Mouse (Mus musculus): ENCODE results near the gene Tpcn2. TPM values are rescaled to one million over a fixed set of nuclear protein-coding genes. Genes with fewer than 3 reads are reported as not detected.

Gene Tpcn2
- polyA plus RNA-seq (2015; fragmentation: Nextera tagmentation; extraction: Ambion mirVana), result 1.5 and 2.7 TPM in 2 replicates

DNA sequence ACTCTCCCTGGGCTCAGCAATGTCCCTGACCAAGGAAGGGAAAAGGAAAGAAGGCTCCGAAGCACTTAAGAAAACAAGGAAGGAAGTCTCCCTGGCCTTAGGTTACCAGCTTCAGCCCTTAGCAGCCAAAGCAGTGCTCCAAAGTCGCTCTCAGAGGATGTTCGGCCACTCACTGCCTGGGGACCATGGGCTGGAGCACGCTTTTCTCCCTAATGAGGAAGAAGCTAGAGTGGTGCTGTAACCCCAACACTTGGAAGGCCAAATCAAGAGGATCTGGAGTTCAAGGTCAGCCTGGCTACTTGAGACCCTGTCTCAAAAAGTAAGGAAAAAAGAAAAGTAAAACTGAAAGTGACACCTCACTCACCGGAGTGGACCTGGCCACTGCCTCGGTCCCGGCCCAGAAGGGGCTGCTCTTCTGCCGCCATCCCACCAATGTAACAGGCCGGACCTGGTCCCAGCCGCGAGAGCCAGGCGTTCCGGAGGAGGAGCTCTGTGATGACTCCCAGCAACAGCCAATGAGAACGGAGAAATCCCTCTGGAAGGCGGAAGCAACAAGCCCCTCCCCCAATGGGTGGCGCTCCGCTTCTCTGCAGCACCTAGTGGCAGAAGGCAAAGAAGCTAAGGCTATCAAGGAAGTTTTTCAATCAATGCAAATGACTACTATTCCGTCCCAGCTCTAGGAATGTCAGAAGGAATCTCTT lies at the start of gene Tpcn2:
Tpcn2 (minus strand) TSS at position 525 of the 701 bp plus-strand sequence.
- no peaks in the 10 kb centered on the region for H3K36me3 ChIP-seq (ENCODE audit: control insufficient read depth, insufficient read depth, low read length)
- H3K4me3 ChIP-seq (ENCODE audit: low read depth, low read length), result peak within 1 kb of the TSS; percentile 53
- peaks cover 6% of the 10 kb centered on the region; the same call in 1 of the 2 replicates for H3K4me1 ChIP-seq (ENCODE audit: control insufficient read depth, insufficient read depth, low read length)
- 4% methylated on average over 18 of the region's 18 CpGs for WGBS
- H3K27ac ChIP-seq (ENCODE audit: low read length), result no peak within 1 kb of the TSS
- peak within 1 kb of the TSS; percentile 82 for H3K4me2 ChIP-seq (ENCODE audit: low read length)
- H3K27me3 ChIP-seq (ENCODE audit: control insufficient read depth, insufficient read depth, low read depth, low read length), result no peaks in the 10 kb centered on the region
- H3K9me3 ChIP-seq (replicated peaks; ENCODE audit: control insufficient read depth, low read length, poor library complexity, severe bottlenecking), result no peaks in the 10 kb centered on the region
- peak; percentile 94 for ATAC-seq
- peak within 1 kb of the TSS; percentile 58 for H3K9ac ChIP-seq (ENCODE audit: low read depth, low read length)

- Histone ChIP-seq H3K4me2 (ENCODE audit: low read length) (no peak overlapping the region), H3K9ac (ENCODE audit: low read depth, low read length) (no peak overlapping the region), H3K36me3 (ENCODE audit: control insufficient read depth, insufficient read depth, low read length) (no peaks in the 10 kb centered on the region), H3K27me3 (ENCODE audit: control insufficient read depth, insufficient read depth, low read depth, low read length) (no peaks in the 10 kb centered on the region), H3K4me3 (ENCODE audit: low read depth, low read length) (no peak overlapping the region), H3K4me1 (ENCODE audit: control insufficient read depth, insufficient read depth, low read length) (no peaks in the 10 kb centered on the region), H3K27ac (ENCODE audit: low read length) (no peak overlapping the region), H3K9me3 (replicated peaks; ENCODE audit: control insufficient read depth, low read length, poor library complexity, severe bottlenecking) (no peaks in the 10 kb centered on the region)
- WGBS, result 78% methylated on average over 1 of the region's 1 CpGs
- no peak for ATAC-seq
Observed at GRCm38 (mm10) chr7:145332376-145333041, 48.7 kb upstream of the Tpcn2 start.

DNA sequence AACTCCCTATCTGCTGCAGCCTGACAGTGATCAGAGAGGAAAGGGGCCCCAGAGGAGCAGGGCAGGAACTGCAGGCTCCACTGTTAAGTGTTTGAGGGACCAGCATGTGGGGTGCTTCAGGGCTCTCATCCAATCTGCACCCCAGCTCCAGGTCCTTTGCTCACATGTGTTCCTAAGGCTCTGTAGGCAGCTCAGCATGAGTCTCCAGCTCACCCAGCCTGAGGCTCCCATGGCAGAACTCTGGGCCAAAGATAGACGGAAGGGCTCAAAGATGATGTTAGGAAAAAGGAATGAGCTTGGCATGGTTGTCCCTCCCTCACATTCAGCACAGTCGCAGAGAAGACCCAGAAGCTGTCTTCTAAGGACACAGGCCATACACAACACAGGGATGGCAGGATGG lies 46.8 kb upstream of the Tpcn2 start:
- H3K4me3 ChIP-seq (ENCODE audit: low read depth, low read length), result no peak overlapping the region
- H3K36me3 ChIP-seq (ENCODE audit: control insufficient read depth, insufficient read depth, low read length), result no peaks in the 10 kb centered on the region
- ATAC-seq, result no peak
- H3K9ac ChIP-seq (ENCODE audit: low read depth, low read length), result no peak overlapping the region
- H3K4me2 ChIP-seq (ENCODE audit: low read length), result no peak overlapping the region
- H3K4me1 ChIP-seq (ENCODE audit: control insufficient read depth, insufficient read depth, low read length), result no peaks in the 10 kb centered on the region
- H3K27me3 ChIP-seq (ENCODE audit: control insufficient read depth, insufficient read depth, low read depth, low read length), result no peaks in the 10 kb centered on the region
- WGBS, result 95% methylated on average over 2 of the region's 2 CpGs
- no peak overlapping the region for H3K27ac ChIP-seq (ENCODE audit: low read length)
- H3K9me3 ChIP-seq (replicated peaks; ENCODE audit: control insufficient read depth, low read length, poor library complexity, severe bottlenecking), result no peaks in the 10 kb centered on the region

DNA sequence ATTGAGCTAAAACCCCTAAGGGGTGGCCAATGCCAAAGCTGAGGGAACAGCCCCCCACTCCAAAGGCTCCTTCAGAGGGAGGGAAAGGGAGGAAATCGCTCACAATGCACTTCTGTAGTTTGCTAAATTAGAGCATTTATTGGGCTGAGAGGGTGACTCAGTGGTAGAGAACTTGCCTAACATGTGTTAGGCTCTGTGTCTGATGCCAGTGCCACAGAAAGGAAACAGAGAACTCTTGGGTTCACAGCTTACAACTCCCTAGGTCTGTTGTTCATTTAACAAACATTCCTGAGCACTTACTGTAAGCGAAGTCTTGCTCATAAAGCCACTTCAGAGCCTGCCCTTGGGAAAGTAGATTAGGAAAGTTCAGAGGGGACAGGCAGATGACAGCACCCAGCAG lies 46.2 kb upstream of the Tpcn2 start:
- Histone ChIP-seq H3K27me3 (ENCODE audit: control insufficient read depth, insufficient read depth, low read depth, low read length) (no peaks in the 10 kb centered on the region), H3K9me3 (replicated peaks; ENCODE audit: control insufficient read depth, low read length, poor library complexity, severe bottlenecking) (no peaks in the 10 kb centered on the region), H3K9ac (ENCODE audit: low read depth, low read length) (no peak overlapping the region), H3K27ac (ENCODE audit: low read length) (no peak overlapping the region), H3K4me3 (ENCODE audit: low read depth, low read length) (no peak overlapping the region), H3K4me2 (ENCODE audit: low read length) (no peak overlapping the region), H3K4me1 (ENCODE audit: control insufficient read depth, insufficient read depth, low read length) (no peaks in the 10 kb centered on the region), H3K36me3 (ENCODE audit: control insufficient read depth, insufficient read depth, low read length) (no peaks in the 10 kb centered on the region)
- 94% methylated on average over 2 of the region's 2 CpGs for WGBS
- no peak for ATAC-seq

DNA sequence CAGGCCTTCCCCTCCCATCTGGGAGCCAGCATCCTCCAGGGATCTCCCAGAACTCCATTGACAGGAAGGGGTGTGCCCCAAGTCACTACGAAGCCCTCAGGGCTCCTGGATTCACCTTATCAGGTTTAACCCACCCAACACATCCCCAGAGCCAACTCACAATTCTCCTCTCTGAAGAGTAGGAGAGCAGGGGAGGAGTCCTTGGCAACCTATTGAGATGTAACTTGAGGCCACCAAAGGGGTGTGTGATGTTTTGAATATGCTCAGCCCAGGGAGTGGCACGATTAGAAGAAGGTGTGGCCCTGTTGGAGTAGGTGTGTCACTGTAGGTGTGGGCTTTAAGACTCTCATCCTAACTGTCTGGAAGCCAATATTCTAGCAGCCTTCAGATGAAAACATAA lies 41.9 kb upstream of the Tpcn2 start:
- no peak overlapping the region for H3K27ac ChIP-seq (ENCODE audit: low read length)
- no peak for ATAC-seq
- no peaks in the 10 kb centered on the region for H3K27me3 ChIP-seq (ENCODE audit: control insufficient read depth, insufficient read depth, low read depth, low read length)
- no peak overlapping the region for H3K4me3 ChIP-seq (ENCODE audit: low read depth, low read length)
- H3K9me3 ChIP-seq (replicated peaks; ENCODE audit: control insufficient read depth, low read length, poor library complexity, severe bottlenecking), result 0 out of 2 replicates have a peak, but pooled peaks cover 2% of the 10 kb centered on the region
- no peak overlapping the region for H3K9ac ChIP-seq (ENCODE audit: low read depth, low read length)
- no peaks in the 10 kb centered on the region for H3K4me1 ChIP-seq (ENCODE audit: control insufficient read depth, insufficient read depth, low read length)
- 60% methylated on average over 2 of the region's 2 CpGs for WGBS
- H3K4me2 ChIP-seq (ENCODE audit: low read length), result no peak overlapping the region
- H3K36me3 ChIP-seq (ENCODE audit: control insufficient read depth, insufficient read depth, low read length), result no peaks in the 10 kb centered on the region

- WGBS, result 30% methylated on average over 4 of the region's 4 CpGs
- Histone ChIP-seq H3K9me3 (replicated peaks; ENCODE audit: control insufficient read depth, low read length, poor library complexity, severe bottlenecking) (0 out of 2 replicates have a peak, but pooled peaks cover 2% of the 10 kb centered on the region), H3K4me2 (ENCODE audit: low read length) (no peak overlapping the region), H3K36me3 (ENCODE audit: control insufficient read depth, insufficient read depth, low read length) (no peaks in the 10 kb centered on the region), H3K4me1 (ENCODE audit: control insufficient read depth, insufficient read depth, low read length) (no peaks in the 10 kb centered on the region), H3K9ac (ENCODE audit: low read depth, low read length) (no peak overlapping the region), H3K27ac (ENCODE audit: low read length) (no peak overlapping the region), H3K4me3 (ENCODE audit: low read depth, low read length) (no peak overlapping the region), H3K27me3 (ENCODE audit: control insufficient read depth, insufficient read depth, low read depth, low read length) (no peaks in the 10 kb centered on the region)
- ATAC-seq, result no peak
Observed at GRCm38 (mm10) chr7:145323607-145324006, 39.8 kb upstream of the Tpcn2 start.

GRCm38 (mm10) chr7:145319481-145319880 lies 35.7 kb upstream of the Tpcn2 start:
- Histone ChIP-seq H3K27ac (ENCODE audit: low read length) (no peak overlapping the region), H3K4me3 (ENCODE audit: low read depth, low read length) (no peak overlapping the region), H3K27me3 (ENCODE audit: control insufficient read depth, insufficient read depth, low read depth, low read length) (no peaks in the 10 kb centered on the region), H3K9me3 (replicated peaks; ENCODE audit: control insufficient read depth, low read length, poor library complexity, severe bottlenecking) (0 out of 2 replicates have a peak, but pooled peaks cover 2% of the 10 kb centered on the region), H3K36me3 (ENCODE audit: control insufficient read depth, insufficient read depth, low read length) (no peaks in the 10 kb centered on the region), H3K9ac (ENCODE audit: low read depth, low read length) (no peak overlapping the region), H3K4me1 (ENCODE audit: control insufficient read depth, insufficient read depth, low read length) (no peaks in the 10 kb centered on the region), H3K4me2 (ENCODE audit: low read length) (no peak overlapping the region)
- no peak for ATAC-seq
- 78% methylated on average over 3 of the region's 3 CpGs for WGBS

DNA sequence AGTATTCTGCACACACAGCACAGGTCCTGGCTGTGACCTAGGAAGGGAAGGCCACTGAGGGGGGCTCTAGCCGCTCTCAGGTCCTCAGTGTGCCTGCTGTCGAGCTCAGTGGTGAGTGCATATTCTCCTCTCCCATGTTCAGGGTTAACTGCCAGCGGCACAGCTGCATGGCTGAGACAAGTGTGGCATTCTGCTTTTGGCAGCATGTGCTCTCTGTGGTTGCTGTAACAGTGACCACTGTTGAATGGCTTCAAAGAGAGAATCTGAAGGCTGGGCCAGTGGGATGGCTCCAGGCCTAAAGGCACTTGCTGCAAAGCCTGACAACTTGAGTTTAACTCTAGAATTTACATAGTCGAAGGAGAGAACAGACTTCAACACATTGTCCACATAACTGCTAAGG lies 33.7 kb upstream of the Tpcn2 start:
- Histone ChIP-seq H3K27ac (ENCODE audit: low read length) (no peak overlapping the region), H3K4me2 (ENCODE audit: low read length) (no peak overlapping the region), H3K36me3 (ENCODE audit: control insufficient read depth, insufficient read depth, low read length) (no peaks in the 10 kb centered on the region), H3K27me3 (ENCODE audit: control insufficient read depth, insufficient read depth, low read depth, low read length) (no peaks in the 10 kb centered on the region), H3K4me3 (ENCODE audit: low read depth, low read length) (no peak overlapping the region), H3K9ac (ENCODE audit: low read depth, low read length) (no peak overlapping the region), H3K9me3 (replicated peaks; ENCODE audit: control insufficient read depth, low read length, poor library complexity, severe bottlenecking) (no peaks in the 10 kb centered on the region), H3K4me1 (ENCODE audit: control insufficient read depth, insufficient read depth, low read length) (no peaks in the 10 kb centered on the region)
- 72% methylated on average over 4 of the region's 4 CpGs for WGBS
- ATAC-seq, result no peak

GRCm38 (mm10) chr7:145314785-145315411 lies 31.1 kb upstream of the Tpcn2 start, which contains the start of gene Mrgprd:
Mrgprd (plus strand) TSS chr7:145314835.
- ATAC-seq, result no peak
- WGBS, result 94% methylated on average over 6 of the region's 6 CpGs
- H3K4me3 ChIP-seq (ENCODE audit: low read depth, low read length), result no peak within 1 kb of the TSS
- H3K27ac ChIP-seq (ENCODE audit: low read length), result no peak within 1 kb of the TSS
- H3K36me3 ChIP-seq (ENCODE audit: control insufficient read depth, insufficient read depth, low read length), result no peaks in the 10 kb centered on the region
- H3K9ac ChIP-seq (ENCODE audit: low read depth, low read length), result no peak within 1 kb of the TSS
- H3K4me1 ChIP-seq (ENCODE audit: control insufficient read depth, insufficient read depth, low read length), result no peaks in the 10 kb centered on the region
- H3K4me2 ChIP-seq (ENCODE audit: low read length), result no peak within 1 kb of the TSS
- H3K27me3 ChIP-seq (ENCODE audit: control insufficient read depth, insufficient read depth, low read depth, low read length), result no peaks in the 10 kb centered on the region
- no peaks in the 10 kb centered on the region for H3K9me3 ChIP-seq (replicated peaks; ENCODE audit: control insufficient read depth, low read length, poor library complexity, severe bottlenecking)

Data from midbrain, embryonic 16.5 days (tissue).